ENCODE assay signal across 1 mouse cellular context in the genomic region with DNA sequence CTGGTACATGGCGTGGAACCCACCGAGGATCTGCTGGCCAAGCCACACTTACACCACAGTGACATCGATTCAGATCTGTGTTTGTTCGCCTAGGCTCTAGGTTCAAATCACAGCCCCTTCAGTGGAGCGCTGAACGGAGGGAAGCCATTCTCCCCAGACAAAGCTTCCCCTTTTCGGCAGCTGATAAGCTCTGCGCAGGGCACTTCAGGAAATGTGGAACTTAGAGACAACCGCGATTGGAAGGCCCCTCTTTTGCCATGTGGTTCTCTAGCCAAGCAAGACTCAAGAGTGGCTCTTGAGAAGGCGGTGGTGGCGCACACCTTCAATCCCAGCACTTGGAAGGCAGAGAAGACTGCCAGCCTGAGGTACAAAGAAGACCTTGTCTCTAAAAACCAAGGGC.
TF ChIP-seq lines count a peak whose summit lies in the region.

No protein-coding gene starts in this region.

TF ChIP-seq in MEL, 35 proteins besides CTCF, POLR2A, EP300 and RAD21 (continued from another document):
- TF ChIP-seq E2F4 (IDR thresholded peaks at IDR 0.05; ENCODE audit: borderline replicate concordance, low read depth, low read length) (no peak), GABPA (IDR thresholded peaks at IDR 0.05; ENCODE audit: low read depth, low read length) (no peak), USF2 (IDR thresholded peaks at IDR 0.05; ENCODE audit: borderline replicate concordance in 1 of 2, insufficient read depth in 1 of 2, low read depth in 1 of 2, low read length in 2 of 2) (no peak), KAT2A (conservative IDR thresholded peaks at IDR 0.05; ENCODE audit: low read depth, low read length) (no peak), MAFK (IDR thresholded peaks at IDR 0.05; ENCODE audit: borderline replicate concordance, low read depth, low read length) (no peak), SMC3 (IDR thresholded peaks at IDR 0.05; ENCODE audit: low read depth, low read length) (no peak), HCFC1 (IDR thresholded peaks at IDR 0.05; ENCODE audit: low read depth, low read length) (no peak), NELFE (IDR thresholded peaks at IDR 0.05; ENCODE audit: low read depth, low read length) (no peak), ELF1 (IDR thresholded peaks at IDR 0.05; ENCODE audit: low read depth, low read length) (no peak), ZMIZ1 (IDR thresholded peaks at IDR 0.05; ENCODE audit: low read depth, low read length) (no peak), MAZ (IDR thresholded peaks at IDR 0.05; ENCODE audit: low read depth, low read length) (no peak), BHLHE40 (IDR thresholded peaks at IDR 0.05; ENCODE audit: borderline replicate concordance, low read depth, low read length) (no peak), ZKSCAN1 (IDR thresholded peaks at IDR 0.05; ENCODE audit: low read depth, low read length) (no peak)
TF ChIP-seq in MEL: peak in this region for 10.
